Mouse (Mus musculus) midbrain, embryonic 11.5 days (tissue): ENCODE measurements around the gene Impdh2. TPM values are rescaled to one million over a fixed set of nuclear protein-coding genes. Genes with fewer than 3 reads are reported as not detected.

ENCODE experiments used
- ATAC-seq: fragments of 200-750 bp; cut with Nextera tagmentation; 2 replicates; pipeline ENCODE4 v1.8.0; 2017; ENCODE audit warnings: moderate TSS enrichment, moderate library complexity; ENCODE audit not compliant: low FRiP score
- DNase-seq: peaks from one replicate; pipeline ENCODE4 v3.0.0; 2015; ENCODE audit warnings: low spot score; ENCODE audit errors: missing footprints
- H3K27ac ChIP-seq: fragments of 300-500 bp; sonication (generic); 2 replicates; pipeline ENCODE4 v1.5.1; 2014; ENCODE audit warnings: low read depth, low read length
- H3K27me3 ChIP-seq: fragments of 300-500 bp; sonication (generic); 2 replicates; pipeline ENCODE4 v1.6.1; 2014; ENCODE audit warnings: mild to moderate bottlenecking, low read length, moderate library complexity, mixed read lengths; ENCODE audit not compliant: control insufficient read depth, insufficient read depth
- H3K36me3 ChIP-seq: fragments of 300-500 bp; sonication (generic); 2 replicates; pipeline ENCODE4 v1.6.1; 2014; ENCODE audit warnings: mild to moderate bottlenecking, low read length, moderate library complexity, mixed read lengths; ENCODE audit not compliant: control insufficient read depth, insufficient read depth
- H3K4me1 ChIP-seq: fragments of 300-500 bp; sonication (generic); 2 replicates; pipeline ENCODE4 v1.6.1; 2014; ENCODE audit warnings: low read length; ENCODE audit not compliant: control insufficient read depth, insufficient read depth
- H3K4me2 ChIP-seq: fragments of 300-500 bp; sonication (generic); 2 replicates; pipeline ENCODE4 v1.6.1; 2014; ENCODE audit warnings: mild to moderate bottlenecking, moderate library complexity
- H3K4me3 ChIP-seq: fragments of 300-500 bp; sonication (generic); 2 replicates; pipeline ENCODE4 v1.5.1; 2014; ENCODE audit warnings: low read depth, low read length
- H3K9ac ChIP-seq: fragments of 300-500 bp; sonication (generic); 2 replicates; pipeline ENCODE4 v1.6.1; 2014; ENCODE audit warnings: low read length
- H3K9me3 ChIP-seq: fragments of 300-500 bp; sonication (generic); 2 replicates; pipeline ENCODE4 v1.6.1; 2016; ENCODE audit warnings: low read length; ENCODE audit not compliant: control insufficient read depth
- WGBS: fragments of 180-500 bp; shearing (Covaris S2); extraction: QIAGEN DNeasy Blood & Tissue Kit; methylation state at CpG from one replicate; pipeline ENCODE4 v1.1.7; 2014; 5-methylcytosine and 5-hydroxymethylcytosine counted together
- polyA plus RNA-seq: library from polyadenylated mRNA; unstranded; fragments of >200 nt; fragmentation: Nextera tagmentation; extraction: Ambion mirVana; gene quantifications from 2 replicates; pipeline ENCODE4 v1.2.1, GENCODE M21; 2014

Gene Impdh2
- 182 and 186 TPM in 2 replicates for polyA plus RNA-seq

DNA sequence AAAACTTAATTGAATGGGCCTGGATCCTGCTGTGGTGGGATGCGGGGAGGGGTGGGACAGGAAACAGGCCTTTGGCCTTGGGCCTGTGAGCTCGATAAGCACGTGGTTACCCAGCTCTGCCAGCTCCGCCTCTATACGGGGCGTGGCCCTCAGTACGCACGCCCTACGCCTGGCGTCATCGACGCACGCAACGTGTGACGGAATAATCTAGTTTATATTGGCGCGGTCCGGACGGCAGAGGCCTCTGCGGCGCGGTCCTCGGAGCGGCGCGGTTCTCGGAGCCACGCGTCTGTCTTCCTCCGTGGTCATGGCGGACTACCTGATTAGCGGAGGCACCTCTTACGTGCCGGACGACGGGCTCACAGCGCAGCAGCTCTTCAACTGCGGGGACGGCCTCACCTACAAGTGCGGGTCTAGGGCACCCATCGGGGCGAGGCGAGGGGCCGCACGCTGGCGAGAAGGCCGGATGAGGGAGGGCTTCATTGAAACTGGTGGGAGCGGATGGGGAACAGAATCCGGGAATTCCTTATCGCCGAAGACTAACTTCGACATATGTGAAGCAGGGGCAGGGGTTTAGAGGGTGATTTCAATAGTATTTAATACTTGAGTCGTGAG is at the start of gene Impdh2:
Gene Impdh2 (plus strand): TSS at position 60 of the 615 bp plus-strand sequence.
- under 1% methylated on average over 52 of the region's 53 CpGs for WGBS
- Histone ChIP-seq H3K9me3 (no peaks in the 10 kb centered on the region), H3K27me3 (no peaks in the 10 kb centered on the region), H3K9ac (peak within 1 kb of the TSS; percentile 79), H3K4me2 (peak within 1 kb of the TSS; percentile 87), H3K4me1 (peaks cover 8% of the 10 kb centered on the region), H3K36me3 (peaks cover 30% of the 10 kb centered on the region), H3K27ac (peak within 1 kb of the TSS; percentile 20; the same call in 1 of the 2 replicates), H3K4me3 (peak within 1 kb of the TSS; percentile 55)
- DNase-seq (peak; percentile 100), ATAC-seq (peak; percentile 99)

DNA sequence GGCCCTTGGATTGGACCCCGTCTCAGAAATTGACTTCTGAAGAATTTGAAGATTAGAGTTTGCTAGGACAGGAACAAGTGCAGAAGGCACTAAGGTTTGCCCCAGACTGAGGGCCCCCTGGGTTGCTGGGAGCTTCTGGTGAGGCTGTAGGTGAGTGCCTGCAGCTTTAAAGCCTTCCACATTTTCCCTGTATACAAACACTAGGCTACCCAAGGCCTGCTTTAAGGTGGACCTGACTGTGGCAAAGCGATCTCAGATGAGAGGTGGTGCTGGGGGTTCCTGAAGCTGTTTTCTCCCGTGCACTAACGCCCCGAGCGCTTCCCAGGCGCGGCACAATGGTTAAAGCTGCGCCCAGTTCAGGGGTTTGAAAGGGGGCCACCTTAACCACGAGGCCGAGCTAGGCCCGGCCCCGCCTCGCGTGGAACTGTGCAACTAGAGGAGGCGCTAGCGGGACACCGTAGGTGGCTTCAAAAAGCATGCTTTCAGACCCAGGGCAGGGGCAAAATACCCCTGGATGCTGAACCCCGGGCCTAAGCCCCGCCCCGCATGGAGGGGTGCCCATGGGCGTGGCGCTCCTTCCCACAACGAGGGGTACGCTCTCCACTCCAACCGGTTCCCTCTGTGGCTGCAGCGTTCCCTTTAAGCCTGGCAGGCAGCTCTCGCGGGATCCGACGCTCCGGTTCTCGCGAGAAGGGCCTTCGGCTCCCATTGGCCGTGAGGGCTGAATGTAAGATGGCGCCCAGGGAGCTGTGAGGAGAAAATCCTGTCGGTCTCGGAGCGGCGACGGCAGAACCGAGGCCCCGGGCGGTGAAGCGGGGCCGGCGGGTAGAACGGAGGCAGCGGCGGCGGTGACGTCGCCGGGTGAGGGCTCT is 43.5 kb upstream of the Impdh2 start, which contains the start of gene Qrich1:
Gene Qrich1 (plus strand): TSS at position 427 of the 872 bp plus-strand sequence.
- 1% methylated on average over 55 of the region's 55 CpGs for WGBS
- Histone ChIP-seq H3K9ac (peak within 1 kb of the TSS; percentile 97), H3K4me2 (peak within 1 kb of the TSS; percentile 53), H3K36me3 (peaks cover 15% of the 10 kb centered on the region), H3K27ac (peak within 1 kb of the TSS; percentile 99), H3K4me3 (peak within 1 kb of the TSS; percentile 93), H3K9me3 (no peaks in the 10 kb centered on the region), H3K4me1 (peaks cover 16% of the 10 kb centered on the region), H3K27me3 (no peaks in the 10 kb centered on the region)
- ATAC-seq (peak; percentile 95), DNase-seq (peak; percentile 99)

- under 1% methylated on average over 61 of the region's 95 CpGs for WGBS
- Histone ChIP-seq H3K4me1 (peaks cover 16% of the 10 kb centered on the region), H3K4me2 (peak overlapping the region; percentile 53), H3K9ac (peak overlapping the region; percentile 97), H3K9me3 (no peaks in the 10 kb centered on the region), H3K36me3 (peaks cover 15% of the 10 kb centered on the region), H3K4me3 (peak overlapping the region; percentile 93), H3K27me3 (no peaks in the 10 kb centered on the region), H3K27ac (peak overlapping the region; percentile 99)
- peak; percentile 86 for ATAC-seq
- peak; percentile 99 for DNase-seq
Observed at GRCm38 (mm10) chr9:108517253-108517930, 42.7 kb upstream of the Impdh2 start.

DNA sequence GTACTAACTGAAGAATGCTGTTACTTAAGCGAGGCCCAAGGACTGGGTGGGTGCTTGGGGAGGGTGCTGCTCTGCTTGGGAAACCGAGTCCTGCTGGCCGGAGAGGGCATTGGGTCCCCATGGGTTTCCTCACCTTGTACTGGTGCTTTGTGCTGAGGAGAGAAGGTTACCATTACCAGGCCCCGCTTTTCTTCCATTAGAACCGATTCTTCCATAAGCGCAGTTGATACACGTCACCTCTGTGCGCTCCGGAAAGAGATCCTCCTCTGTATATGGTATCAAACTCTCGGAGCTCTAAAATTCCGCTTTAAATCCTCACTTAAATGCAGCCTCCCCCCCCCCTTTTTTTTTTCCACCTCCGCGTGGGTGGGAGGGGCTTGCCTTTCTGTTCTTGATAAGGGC is 42.2 kb upstream of the Impdh2 start:
- no peaks in the 10 kb centered on the region for H3K9me3 ChIP-seq
- H3K4me3 ChIP-seq: peak overlapping the region; percentile 93
- peak overlapping the region; percentile 53 for H3K4me2 ChIP-seq
- 0% methylated on average over 13 of the region's 13 CpGs for WGBS
- DNase-seq (peak; percentile 96), ATAC-seq (no peak)
- H3K27ac ChIP-seq: peak overlapping the region; percentile 99
- H3K9ac ChIP-seq: peak overlapping the region; percentile 97
- H3K4me1 ChIP-seq: peaks cover 16% of the 10 kb centered on the region
- peaks cover 11% of the 10 kb centered on the region for H3K36me3 ChIP-seq
- no peaks in the 10 kb centered on the region for H3K27me3 ChIP-seq

- no peak overlapping the region for H3K4me3 ChIP-seq
- peaks cover 11% of the 10 kb centered on the region for H3K4me1 ChIP-seq
- DNase-seq (peak; percentile 19), ATAC-seq (no peak)
- H3K27ac ChIP-seq: no peak overlapping the region
- no peaks in the 10 kb centered on the region for H3K36me3 ChIP-seq
- H3K4me2 ChIP-seq: no peak overlapping the region
- 94% methylated on average over 2 of the region's 2 CpGs for WGBS
- H3K9ac ChIP-seq: no peak overlapping the region
- H3K27me3 ChIP-seq: no peaks in the 10 kb centered on the region
- H3K9me3 ChIP-seq: no peaks in the 10 kb centered on the region
Observed at GRCm38 (mm10) chr9:108521604-108522003, 38.5 kb upstream of the Impdh2 start.

DNA sequence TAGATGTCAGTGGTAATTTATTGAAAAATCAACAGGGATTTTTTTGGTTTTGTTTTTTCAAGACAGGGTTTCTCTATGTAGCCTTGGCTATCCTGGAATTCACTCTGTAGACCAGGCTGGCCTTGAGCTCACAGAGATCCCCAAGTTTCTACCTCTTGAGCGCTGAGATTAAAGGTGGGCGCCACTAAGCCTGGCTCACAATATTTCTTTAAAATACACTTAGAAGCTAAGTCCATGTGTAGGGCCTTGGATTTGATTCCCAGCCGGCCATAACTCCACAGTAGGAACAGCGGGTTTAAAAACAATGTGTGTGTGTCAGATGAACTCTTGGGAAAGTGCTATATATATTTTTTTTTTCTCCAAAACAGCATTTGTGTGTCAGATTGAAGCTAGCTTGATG is 36.7 kb upstream of the Impdh2 start:
- no peak for ATAC-seq
- Histone ChIP-seq H3K4me1 (peaks cover 11% of the 10 kb centered on the region), H3K4me2 (no peak overlapping the region), H3K36me3 (peaks cover 2% of the 10 kb centered on the region; the same call in 1 of the 2 replicates), H3K4me3 (no peak overlapping the region), H3K27ac (no peak overlapping the region), H3K9ac (no peak overlapping the region), H3K27me3 (no peaks in the 10 kb centered on the region), H3K9me3 (no peaks in the 10 kb centered on the region)
- 96% methylated on average over 4 of the region's 4 CpGs for WGBS
- peak; percentile 59 for DNase-seq

- ATAC-seq (no peak), DNase-seq (peak; percentile 69)
- Histone ChIP-seq H3K4me3 (no peak overlapping the region), H3K9me3 (no peaks in the 10 kb centered on the region), H3K36me3 (peaks cover 8% of the 10 kb centered on the region; the same call in 1 of the 2 replicates), H3K27ac (no peak overlapping the region), H3K27me3 (no peaks in the 10 kb centered on the region), H3K4me2 (no peak overlapping the region), H3K9ac (no peak overlapping the region), H3K4me1 (no peaks in the 10 kb centered on the region)
- WGBS: 82% methylated on average over 3 of the region's 3 CpGs
Observed at GRCm38 (mm10) chr9:108525400-108525799, 34.7 kb upstream of the Impdh2 start.

DNA sequence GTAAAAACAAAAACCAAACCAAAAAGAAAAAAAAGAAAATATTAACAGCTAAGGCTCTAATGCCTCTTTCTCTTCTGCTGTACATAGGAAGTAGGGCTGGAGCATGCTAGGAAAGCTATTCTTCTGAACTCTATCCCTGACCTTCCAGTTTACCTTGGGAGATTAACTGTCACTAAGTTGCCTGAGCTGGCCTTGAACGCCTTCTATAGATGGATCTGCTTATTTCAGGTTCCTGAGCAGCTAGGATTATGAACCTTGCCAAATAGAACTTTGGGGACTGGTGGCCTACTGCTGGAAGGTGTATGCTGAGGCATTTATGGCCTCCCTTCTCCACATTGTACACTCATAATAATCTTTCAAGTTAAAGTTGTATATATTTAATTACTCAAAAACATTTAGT is 29.1 kb upstream of the Impdh2 start:
- no peak overlapping the region for H3K4me2 ChIP-seq
- 92% methylated on average over 1 of the region's 1 CpGs for WGBS
- no peak overlapping the region for H3K27ac ChIP-seq
- no peaks in the 10 kb centered on the region for H3K9me3 ChIP-seq
- H3K27me3 ChIP-seq: no peaks in the 10 kb centered on the region
- H3K4me1 ChIP-seq: no peaks in the 10 kb centered on the region
- no peak overlapping the region for H3K9ac ChIP-seq
- no peak overlapping the region for H3K4me3 ChIP-seq
- no peak for ATAC-seq
- H3K36me3 ChIP-seq: peaks cover 42% of the 10 kb centered on the region
- DNase-seq: peak; percentile 83
